Mouse (Mus musculus) CH12.LX (cell line): ENCODE data around the gene Cfap161. TPM values are rescaled to one million over a fixed set of nuclear protein-coding genes. Genes with fewer than 3 reads are reported as not detected.

Source experiments
- DNase-seq: peaks from one replicate; pipeline ENCODE4 v3.0.0-alpha.2; 2013; ENCODE audit errors: extremely low read depth
- H3K27ac ChIP-seq: 2 replicates; pipeline ENCODE4 v1.5.1; 2012; ENCODE audit warnings: low read depth, mild to moderate bottlenecking, control low read depth, moderate library complexity; ENCODE audit not compliant: insufficient read depth
- H3K27me3 ChIP-seq: replicated peaks from 2 replicates; pipeline ENCODE3; 2012; ENCODE audit warnings: inconsistent platforms
- H3K36me3 ChIP-seq, 2 experiments: replicated peaks in 1 of 2; 2 replicates each; pipeline versions ENCODE3 to v1.6.1; 2012; ENCODE audit warnings: inconsistent platforms in 1 of 2, low read length in 1 of 2, mild to moderate bottlenecking in 1 of 2, mixed read lengths in 1 of 2, moderate library complexity in 1 of 2; ENCODE audit not compliant: control insufficient read depth in 1 of 2, insufficient read depth in 1 of 2
- H3K4me1 ChIP-seq, 2 experiments: 2 replicates each; pipeline ENCODE4 v1.6.1; 2012; ENCODE audit warnings: inconsistent platforms in 1 of 2, moderate library complexity in 1 of 2; ENCODE audit not compliant: insufficient read depth in 2 of 2, control insufficient read depth in 1 of 2
- H3K4me2 ChIP-seq: 2 replicates; pipeline ENCODE4 v1.6.1; 2012; ENCODE audit warnings: low read depth, mild to moderate bottlenecking, control low read depth; ENCODE audit not compliant: poor library complexity, insufficient read depth, severe bottlenecking
- H3K4me3 ChIP-seq, 3 experiments: fragments of 150-350 bp in 1 of 3; sonication (generic) in 1 of 3; replicated peaks in 1 of 3; 2 replicates each; pipeline versions ENCODE3 to v1.5.1; 2011 to 2012; ENCODE audit warnings: low read depth in 2 of 3, low read length in 2 of 3, mild to moderate bottlenecking in 2 of 3, moderate library complexity in 2 of 3, control low read depth in 1 of 3, improper control_type of control experiment in 1 of 3, inconsistent platforms in 1 of 3, mixed read lengths in 1 of 3; ENCODE audit not compliant: poor library complexity in 1 of 3
- H3K79me2 ChIP-seq: replicated peaks from 2 replicates; pipeline ENCODE4 v1.6.1; 2012; ENCODE audit warnings: mild to moderate bottlenecking, moderate library complexity; ENCODE audit not compliant: control insufficient read depth, poor library complexity, insufficient read depth, severe bottlenecking; ENCODE audit errors: extremely low read depth
- H3K9ac ChIP-seq: 2 replicates; pipeline ENCODE4 v1.6.1; 2012; ENCODE audit warnings: low read depth, mild to moderate bottlenecking, control low read depth, moderate library complexity; ENCODE audit not compliant: insufficient read depth
- H3K9me3 ChIP-seq: replicated peaks from 2 replicates; pipeline ENCODE3; 2012; ENCODE audit warnings: low read length, inconsistent platforms, mixed read lengths
- BHLHE40 ChIP-seq: IDR thresholded peaks from 2 replicates; pipeline ENCODE4 v1.6.1; 2011; ENCODE audit warnings: mild to moderate bottlenecking, low read depth, low read length, improper control_type of control experiment
- CHD1 ChIP-seq: IDR thresholded peaks from 2 replicates; pipeline ENCODE4 v1.6.1; 2012; ENCODE audit warnings: low read depth, low read length, improper control_type of control experiment, inconsistent platforms
- E2F4 ChIP-seq: IDR thresholded peaks from 2 replicates; pipeline ENCODE4 v1.6.1; 2011; ENCODE audit warnings: low read depth, low read length, improper control_type of control experiment; ENCODE audit not compliant: insufficient replicate concordance
- EP300 ChIP-seq: IDR thresholded peaks from 2 replicates; pipeline ENCODE4 v1.6.1; 2011; ENCODE audit warnings: low read length, improper control_type of control experiment
- ETS1 ChIP-seq: conservative IDR thresholded peaks from 2 replicates; pipeline ENCODE4 v1.6.1; 2012; ENCODE audit warnings: low read depth, mild to moderate bottlenecking, inconsistent platforms, low read length, improper control_type of control experiment, moderate library complexity
- GABPA ChIP-seq: IDR thresholded peaks from 2 replicates; pipeline ENCODE4 v1.6.1; 2012; ENCODE audit warnings: low read depth, low read length, improper control_type of control experiment, inconsistent platforms; ENCODE audit not compliant: insufficient replicate concordance
- HCFC1 ChIP-seq: IDR thresholded peaks from 2 replicates; pipeline ENCODE4 v1.6.1; 2012; ENCODE audit warnings: low read depth, mild to moderate bottlenecking, inconsistent platforms, low read length, improper control_type of control experiment
- JUN ChIP-seq: IDR thresholded peaks from 2 replicates; pipeline ENCODE4 v1.6.1; 2011; ENCODE audit warnings: low read depth, mild to moderate bottlenecking, low read length, improper control_type of control experiment, moderate library complexity; ENCODE audit not compliant: insufficient read depth
- KAT2A ChIP-seq: IDR thresholded peaks from 2 replicates; pipeline ENCODE4 v1.6.1; 2012; ENCODE audit warnings: low read length, improper control_type of control experiment, inconsistent platforms; ENCODE audit not compliant: insufficient replicate concordance
- MAFK ChIP-seq: IDR thresholded peaks from 2 replicates; pipeline ENCODE4 v1.6.1; 2011; ENCODE audit warnings: low read length, improper control_type of control experiment; ENCODE audit not compliant: insufficient replicate concordance
- MAX ChIP-seq: IDR thresholded peaks from 2 replicates; pipeline ENCODE4 v1.6.1; 2011; ENCODE audit warnings: low read length, improper control_type of control experiment
- MAZ ChIP-seq: IDR thresholded peaks from 2 replicates; pipeline ENCODE4 v1.6.1; 2012; ENCODE audit warnings: low read depth, mild to moderate bottlenecking, inconsistent platforms, low read length, improper control_type of control experiment, moderate library complexity
- MEF2A ChIP-seq: IDR thresholded peaks from 2 replicates; pipeline ENCODE4 v1.6.1; 2014; ENCODE audit warnings: low read depth, mild to moderate bottlenecking, inconsistent platforms, low read length, improper control_type of control experiment, borderline replicate concordance
- MXI1 ChIP-seq: IDR thresholded peaks from 2 replicates; pipeline ENCODE4 v1.6.1; 2011; ENCODE audit warnings: mild to moderate bottlenecking, low read depth, low read length, improper control_type of control experiment
- MYC ChIP-seq: IDR thresholded peaks from 2 replicates; pipeline ENCODE4 v1.6.1; 2011; ENCODE audit warnings: low read depth, mild to moderate bottlenecking, improper control_type of control experiment, low read length
- NELFE ChIP-seq: IDR thresholded peaks from 2 replicates; pipeline ENCODE4 v1.6.1; 2011; ENCODE audit warnings: low read depth, low read length, improper control_type of control experiment
- POLR2A ChIP-seq: IDR thresholded peaks from 2 replicates; pipeline ENCODE4 v1.6.1; 2011; ENCODE audit warnings: low read depth, mild to moderate bottlenecking, improper control_type of control experiment, low read length
- RAD21 ChIP-seq: IDR thresholded peaks from 2 replicates; pipeline ENCODE4 v1.6.1; 2011; ENCODE audit warnings: low read depth, mild to moderate bottlenecking, low read length, improper control_type of control experiment, moderate library complexity
- TBP ChIP-seq: conservative IDR thresholded peaks from 2 replicates; pipeline ENCODE4 v1.6.1; 2011; ENCODE audit warnings: low read depth, low read length, improper control_type of control experiment
- TCF12 ChIP-seq: IDR thresholded peaks from 2 replicates; pipeline ENCODE4 v1.6.1; 2014; ENCODE audit warnings: low read depth, mild to moderate bottlenecking, inconsistent platforms, low read length, improper control_type of control experiment
- ZKSCAN1 ChIP-seq: IDR thresholded peaks from 2 replicates; pipeline ENCODE4 v1.6.1; 2012; ENCODE audit warnings: low read depth, inconsistent platforms, low read length, improper control_type of control experiment, borderline replicate concordance
- ZNF384 ChIP-seq: IDR thresholded peaks from 2 replicates; pipeline ENCODE4 v1.6.1; 2012; ENCODE audit warnings: low read depth, low read length, improper control_type of control experiment, inconsistent platforms
- dilution Hi-C: fragments of 300-500 bp; cut with MboI; formaldehyde crosslinking; loops from 2 replicates; pipeline ENCODE4 v1.14.3; 2020; ENCODE audit warnings: low sequenced_read_pairs; ENCODE audit not compliant: extremely low pct_unique_long_range_greater_than_20kb, extremely low pct_ligation_motif_present
- in situ Hi-C: fragments of 300-500 bp; cut with MboI; formaldehyde crosslinking; loops from 3 replicates; pipeline ENCODE4 v1.14.3; 2019; ENCODE audit warnings: low sequenced_read_pairs, low pct_ligation_motif_present, low pct_unique_long_range_greater_than_20kb, mixed read lengths
- polyA plus RNA-seq: library from polyadenylated mRNA; unstranded; fragments of >175 nt; gene quantifications from 2 replicates; pipeline ENCODE4 v1.2.1, GENCODE M21; 2012; ENCODE audit warnings: low read depth; ENCODE audit not compliant: insufficient read length
- total RNA-seq, 2 experiments: library from RNA; depleted of rRNA; stranded (reverse); fragments of 300-350 nt in 1 of 2; fragments of >200 nt in 1 of 2; gene quantifications; 2 replicates each; pipeline ENCODE4 v1.2.3; 2012 to 2014

The Cfap161 gene
- total RNA-seq (2012; rRNA removed) (0.08 TPM in 1 of 2 replicates, not detected in the other), total RNA-seq (2014; rRNA removed) (0.42 TPM in 1 of 2 replicates, not detected in the other), polyA plus RNA-seq (0.17 TPM in 1 of 2 replicates, not detected in the other)

DNA sequence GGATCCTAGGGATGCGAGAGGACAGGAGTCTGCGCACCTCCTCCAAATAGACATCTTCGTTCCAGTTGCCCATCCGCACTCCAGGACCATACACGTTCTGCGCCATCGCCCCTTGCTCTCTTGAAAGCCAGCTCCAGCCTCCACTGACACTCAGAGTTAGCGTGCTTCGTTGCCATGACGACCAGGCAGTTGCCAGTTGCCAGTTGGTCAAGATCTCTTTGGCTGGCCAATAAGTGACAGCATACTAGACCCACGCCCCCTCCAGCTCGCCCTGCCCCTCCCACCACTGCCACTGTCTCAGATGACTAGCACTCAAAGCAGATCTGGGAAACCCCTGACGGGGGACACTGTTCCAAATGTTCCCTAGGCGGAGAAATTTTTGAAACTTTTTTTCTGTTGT lies at the start of gene Cfap161:
Gene Cfap161, minus strand, starts transcription at position 176 of the 400 bp plus-strand sequence.
- peak; percentile 79 for DNase-seq
- in situ Hi-C loops (no loop called here), dilution Hi-C loops (no loop called here)
- H3K4me1 ChIP-seq, result peaks cover 4 to 10% of the 10 kb centered on the region in 2 experiments
- no peak within 1 kb of the TSS for H3K27ac ChIP-seq
- H3K9ac ChIP-seq, result no peak within 1 kb of the TSS
- no peaks in the 10 kb centered on the region for H3K9me3 ChIP-seq
- TF ChIP-seq MXI1 (peak; percentile 61; the same call in 1 of the 2 replicates), TBP (no peak)
- H3K79me2 ChIP-seq, result no peaks in the 10 kb centered on the region
- H3K36me3 ChIP-seq, result no peaks in the 10 kb centered on the region
- H3K4me2 ChIP-seq, result peak within 1 kb of the TSS; percentile 0; the same call in 1 of the 2 replicates
- no peaks in the 10 kb centered on the region for H3K27me3 ChIP-seq
- no peak within 1 kb of the TSS for H3K4me3 ChIP-seq

DNA sequence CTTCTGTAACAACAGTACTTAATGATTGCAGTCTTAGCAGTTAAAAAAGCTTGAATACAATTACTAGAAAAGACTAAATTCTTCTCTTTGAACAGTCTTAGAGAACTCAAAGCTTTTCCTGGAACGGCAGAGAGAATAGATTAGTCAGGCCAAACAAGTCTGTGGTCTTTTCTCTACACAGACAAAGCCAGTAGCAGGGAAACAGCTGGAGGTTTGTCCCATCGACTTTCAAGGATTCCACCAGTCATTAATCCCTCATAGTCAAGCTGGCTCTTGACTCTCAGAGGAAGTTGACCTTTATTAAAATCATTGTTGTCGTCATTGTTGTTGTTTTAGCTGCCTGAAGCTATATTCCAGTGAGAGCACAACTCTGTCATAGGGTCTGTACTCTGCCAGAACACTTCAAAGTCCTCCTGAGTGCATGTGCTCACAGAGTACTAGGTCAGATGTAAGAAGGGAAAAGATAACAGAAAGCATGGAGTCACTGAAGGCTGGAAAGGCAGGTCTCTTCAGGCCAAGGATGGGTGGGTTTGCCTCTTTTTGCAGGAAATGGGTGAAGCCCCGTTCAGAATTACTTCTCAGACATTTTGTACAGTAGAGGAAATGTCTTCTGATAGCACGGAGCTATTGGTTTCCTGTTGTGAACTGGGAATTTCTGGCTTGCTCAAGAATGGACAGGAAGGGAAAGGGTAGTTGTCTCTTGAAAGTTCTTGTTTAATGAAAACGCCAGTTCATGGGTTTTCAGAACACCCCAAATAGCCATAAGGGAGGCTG lies 48.0 kb upstream of the Cfap161 start:
- dilution Hi-C loops, result no loop called here
- Histone ChIP-seq H3K4me1 (peaks cover 0 to 13% of the 10 kb centered on the region in 2 experiments; a peak in 2 of 4 replicates), H3K9ac (no peak overlapping the region), H3K9me3 (no peaks in the 10 kb centered on the region), H3K4me3 (no peak overlapping the region), H3K36me3 (no peaks in the 10 kb centered on the region), H3K27ac (no peak overlapping the region), H3K27me3 (no peaks in the 10 kb centered on the region), H3K4me2 (no peak overlapping the region), H3K79me2 (no peaks in the 10 kb centered on the region)
- in situ Hi-C loops, result no loop called here
- TF ChIP-seq RAD21 (no peak), ZNF384 (no peak), TCF12 (no peak), GABPA (no peak), MAX (no peak)
- no peak for DNase-seq

DNA sequence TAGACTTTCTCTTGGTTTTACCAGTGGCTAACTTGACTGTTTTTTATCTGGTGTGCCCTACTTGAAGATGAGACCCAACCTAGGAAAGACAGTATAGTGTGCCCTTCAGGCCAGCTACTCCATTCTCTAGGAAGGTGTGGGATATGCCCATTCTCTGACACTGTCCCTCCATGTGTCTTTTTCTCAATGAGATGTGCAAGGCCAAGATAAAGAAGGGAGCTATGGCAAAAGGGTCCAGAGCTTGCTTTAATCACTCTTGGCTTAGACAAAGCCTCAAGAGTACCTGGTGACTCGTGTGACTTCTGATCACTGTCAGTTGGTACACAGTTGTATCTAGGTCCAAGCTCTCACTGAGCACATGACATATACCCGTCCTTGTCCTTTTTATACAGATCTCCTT lies 45.4 kb upstream of the Cfap161 start:
- H3K9ac ChIP-seq, result no peak overlapping the region
- no peak overlapping the region for H3K4me2 ChIP-seq
- H3K27ac ChIP-seq, result no peak overlapping the region
- H3K4me3 ChIP-seq, result no peak overlapping the region
- no peaks in the 10 kb centered on the region for H3K79me2 ChIP-seq
- no peaks in the 10 kb centered on the region for H3K9me3 ChIP-seq
- TF ChIP-seq BHLHE40 (no peak), HCFC1 (no peak), ZKSCAN1 (no peak), KAT2A (no peak), JUN (no peak), POLR2A (no peak), E2F4 (no peak), ZNF384 (no peak), CHD1 (no peak), MYC (no peak), MAFK (no peak), ETS1 (no peak), EP300 (no peak), TCF12 (no peak), RAD21 (no peak), MEF2A (no peak), MAZ (no peak), NELFE (no peak), GABPA (no peak)
- in situ Hi-C loops (no loop called here), dilution Hi-C loops (no loop called here)
- no peak for DNase-seq
- H3K4me1 ChIP-seq, result peaks cover 0 to 7% of the 10 kb centered on the region in 2 experiments; a peak in 2 of 4 replicates
- no peaks in the 10 kb centered on the region for H3K36me3 ChIP-seq
- H3K27me3 ChIP-seq, result no peaks in the 10 kb centered on the region
